Mouse (Mus musculus) kidney, postnatal 36 days (tissue): Measurements from ENCODE around the gene Raf1.

Experiments used
- DNase-seq, 2 experiments: peaks; one replicate each; pipeline ENCODE4 v3.0.0; 2021 to 2022; ENCODE audit warnings: mixed read lengths in 2 of 2

Raf1 gene

GRCm38 (mm10) chr6:115610301-115610700 lies 66.1 kb downstream of the Raf1 start:
- DNase-seq, result no peak

GRCm38 (mm10) chr6:115609121-115609520 lies 67.3 kb downstream of the Raf1 start:
- peak in 1 of 2 experiments; percentile 49 for DNase-seq

GRCm38 (mm10) chr6:115607429-115607828 lies 69.0 kb downstream of the Raf1 start:
- DNase-seq, result peak in 1 of 2 experiments; percentile 39

- no peak for DNase-seq
These were observed 70.0 kb downstream of the Raf1 start for GRCm38 (mm10) chr6:115606461-115606860.

GRCm38 (mm10) chr6:115601715-115602523 lies 74.5 kb downstream of the Raf1 start, which contains the start of gene Mkrn2:
TSS of gene Mkrn2 (plus strand) at chr6:115601902.
- peak; percentile 72 to 88 for DNase-seq

GRCm38 (mm10) chr6:115601322-115601714 lies 75.1 kb downstream of the Raf1 start:
- DNase-seq, result peak in 1 of 2 experiments; percentile 24

GRCm38 (mm10) chr6:115595667-115596066 lies 80.8 kb downstream of the Raf1 start:
- DNase-seq, result no peak

- DNase-seq, result no peak
These were observed 82.0 kb downstream of the Raf1 start for GRCm38 (mm10) chr6:115594463-115594862.

DNA sequence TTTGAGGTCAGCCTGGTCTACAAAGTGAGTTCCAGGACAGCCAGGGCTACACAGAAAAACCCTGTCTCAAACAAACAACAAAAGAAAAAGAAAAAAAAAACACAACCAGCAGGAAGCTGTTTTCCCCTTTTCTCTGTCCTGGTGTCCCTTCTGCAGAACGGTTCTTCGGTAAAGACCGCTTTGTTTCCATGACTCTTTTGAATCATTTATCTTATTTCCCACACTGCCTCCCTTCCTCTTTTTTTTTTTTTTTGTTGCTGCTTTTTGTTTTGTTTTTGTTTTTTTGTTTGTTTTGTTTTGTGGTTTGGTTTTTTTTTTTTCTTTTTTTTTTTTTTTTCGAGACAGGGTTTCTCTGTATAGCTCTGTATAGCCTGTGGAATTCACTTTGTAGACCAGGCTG lies 83.2 kb downstream of the Raf1 start:
- no peak for DNase-seq

- DNase-seq, result peak; percentile 72 to 87
These were observed 84.0 kb downstream of the Raf1 start, which contains the start of gene Mkrn2os for GRCm38 (mm10) chr6:115592458-115592857. TSS of gene Mkrn2os (minus strand) at chr6:115592576.

- peak in 1 of 2 experiments; percentile 10 for DNase-seq
These were observed 84.6 kb downstream of the Raf1 start for GRCm38 (mm10) chr6:115591692-115592359.

DNA sequence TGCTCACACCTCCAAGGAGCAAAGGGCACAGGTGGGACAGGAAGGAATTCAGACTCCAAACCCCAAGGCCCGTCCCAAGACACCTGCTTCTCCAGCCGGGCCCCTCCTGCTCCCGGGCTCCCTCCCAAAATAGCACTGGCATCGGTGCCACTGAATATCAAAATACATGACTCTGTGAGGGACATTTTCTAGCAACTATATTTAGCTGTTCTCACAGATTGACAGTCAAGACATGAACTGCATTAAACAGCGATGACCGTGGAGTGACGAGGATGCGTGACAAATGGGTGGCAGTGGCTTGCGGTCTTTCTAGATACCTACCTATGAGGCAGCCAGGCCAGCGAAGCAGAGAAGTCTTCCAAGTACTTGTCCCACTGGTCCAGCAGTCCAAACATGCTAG lies 90.1 kb downstream of the Raf1 start:
- no peak for DNase-seq

- DNase-seq, result peak; percentile 53 to 62
These were observed 92.3 kb downstream of the Raf1 start for GRCm38 (mm10) chr6:115584176-115584575.

GRCm38 (mm10) chr6:115583430-115584125 lies 92.9 kb downstream of the Raf1 start:
- DNase-seq, result no peak

GRCm38 (mm10) chr6:115582328-115583115 lies 93.9 kb downstream of the Raf1 start:
- no peak for DNase-seq

- DNase-seq, result no peak
These were observed 95.6 kb downstream of the Raf1 start for GRCm38 (mm10) chr6:115580810-115581209.

DNA sequence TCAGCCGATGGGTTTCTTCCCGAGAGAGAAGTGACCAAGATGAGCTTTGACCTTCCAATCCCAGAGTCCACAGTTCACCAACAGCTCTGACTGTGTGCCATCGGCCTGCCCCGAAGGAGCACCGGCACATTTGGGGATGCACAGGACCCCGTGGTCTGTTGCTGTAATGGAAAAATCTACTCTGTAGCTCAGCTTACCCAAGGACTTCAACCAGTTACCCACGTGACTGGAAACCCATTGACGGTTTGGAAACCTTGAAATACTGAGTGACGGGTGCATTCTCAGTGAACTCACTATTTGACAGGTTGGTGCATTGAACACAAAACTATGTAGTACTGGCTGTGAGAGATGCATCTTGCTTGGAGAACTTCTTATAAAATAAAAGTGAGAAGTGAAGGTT lies 98.5 kb downstream of the Raf1 start:
- peak in 1 of 2 experiments; percentile 16 for DNase-seq

DNA sequence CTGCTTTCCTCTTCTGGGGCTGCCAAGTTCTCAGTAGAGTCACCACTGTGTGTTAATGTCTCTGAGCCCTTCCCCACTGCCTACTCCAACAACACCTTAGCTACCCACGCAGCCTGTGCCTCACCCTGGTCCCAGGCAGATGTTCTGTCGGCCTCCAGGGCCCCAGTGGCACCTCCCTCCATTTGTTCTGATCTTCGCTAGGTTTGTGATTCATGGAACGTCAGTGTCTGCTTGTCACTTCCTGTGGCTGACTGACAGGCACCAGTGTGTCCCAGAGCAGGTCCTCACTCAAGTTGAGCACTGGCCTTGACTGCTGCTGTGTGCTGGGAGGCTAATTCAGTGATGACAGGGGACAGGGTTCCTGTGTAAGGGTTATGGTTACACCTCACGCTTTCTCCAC lies 99.0 kb downstream of the Raf1 start:
- DNase-seq, result no peak

- DNase-seq, result no peak
These were observed 102.3 kb downstream of the Raf1 start for GRCm38 (mm10) chr6:115574171-115574570.
